Mouse (Mus musculus) retina, postnatal 1 day (tissue): Measurements from ENCODE around the gene Jchain.

Experiments used
- DNase-seq: peaks from one replicate; pipeline ENCODE4 v3.0.0-alpha.2; 2012

Gene Jchain

DNA sequence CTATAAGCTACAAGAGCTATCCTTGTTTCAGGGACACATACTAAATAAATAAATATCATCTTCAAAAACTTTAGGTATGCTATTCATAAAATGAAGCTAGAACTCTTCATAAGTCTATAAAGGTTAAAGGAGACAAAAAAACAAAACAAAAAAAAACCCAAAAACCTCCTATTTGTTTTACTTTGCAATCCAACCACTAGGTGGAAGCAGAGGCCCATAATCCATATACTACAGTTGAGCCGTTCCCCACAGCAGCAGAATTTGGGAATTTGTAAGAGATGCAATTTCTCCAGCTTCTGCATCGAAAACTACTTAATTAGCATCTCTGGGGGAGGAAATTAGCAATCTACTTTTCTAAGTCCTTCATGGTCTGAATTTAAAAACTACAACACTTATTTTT, 8.5 kb downstream of the Jchain start:
- peak; percentile 67 for DNase-seq

DNA sequence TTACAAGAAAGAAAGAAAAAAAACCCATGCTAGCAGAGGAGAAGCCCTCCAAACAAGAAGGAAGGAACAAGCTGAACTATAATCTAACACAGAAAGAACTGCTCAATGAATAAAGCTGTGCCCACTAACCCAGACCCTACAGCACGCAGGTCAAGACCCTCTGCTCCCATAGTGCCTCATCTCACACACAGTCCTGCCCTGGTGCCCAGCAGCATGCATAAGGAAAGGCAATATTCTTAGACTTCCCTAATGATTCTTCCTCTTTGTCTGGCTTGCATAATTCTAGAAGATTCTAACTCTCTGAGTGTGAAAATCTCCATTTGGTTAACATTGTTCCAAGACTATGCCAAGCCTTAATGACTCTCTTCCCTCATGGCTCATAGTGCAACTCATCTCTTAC, 18.7 kb downstream of the Jchain start:
- no peak for DNase-seq

DNA sequence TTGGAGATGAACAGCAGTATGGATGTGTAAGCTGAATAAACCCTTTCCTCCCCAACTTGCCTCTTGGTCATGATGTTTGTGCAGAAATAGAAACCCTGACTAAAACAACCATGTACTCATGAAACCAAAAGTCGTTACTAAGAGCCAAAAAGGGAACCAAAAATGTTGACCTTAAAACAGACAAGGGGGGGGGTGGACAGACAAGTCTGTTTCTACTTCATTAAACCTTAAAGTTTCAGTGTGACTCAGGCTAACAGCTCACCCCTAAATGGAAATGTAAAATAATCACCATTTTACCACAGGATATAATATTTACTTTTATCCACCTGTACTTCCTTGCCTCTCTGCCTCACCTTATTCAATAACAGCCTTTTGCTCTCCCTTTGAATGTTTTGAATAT, 19.1 kb downstream of the Jchain start:
- DNase-seq, result no peak

DNA sequence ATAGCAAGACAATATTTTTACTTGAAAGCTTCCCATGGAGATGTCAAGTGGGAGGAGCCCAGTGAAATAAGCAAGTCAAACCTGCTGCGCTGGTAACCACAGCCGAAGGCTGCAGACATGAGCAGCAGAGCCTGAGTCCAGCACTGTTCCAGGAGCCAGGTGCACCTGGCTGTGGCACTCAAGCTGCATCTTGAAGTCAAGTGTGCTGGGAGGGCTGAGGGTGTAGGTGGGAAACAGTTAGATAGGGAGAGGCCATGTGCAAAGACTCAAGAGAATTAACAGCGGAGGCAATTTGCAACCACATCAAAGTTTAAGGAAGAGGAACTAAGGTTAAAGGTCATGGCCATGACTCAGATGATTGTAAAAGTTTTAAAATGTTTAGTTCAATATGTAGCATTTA, 27.9 kb downstream of the Jchain start:
- no peak for DNase-seq

DNA sequence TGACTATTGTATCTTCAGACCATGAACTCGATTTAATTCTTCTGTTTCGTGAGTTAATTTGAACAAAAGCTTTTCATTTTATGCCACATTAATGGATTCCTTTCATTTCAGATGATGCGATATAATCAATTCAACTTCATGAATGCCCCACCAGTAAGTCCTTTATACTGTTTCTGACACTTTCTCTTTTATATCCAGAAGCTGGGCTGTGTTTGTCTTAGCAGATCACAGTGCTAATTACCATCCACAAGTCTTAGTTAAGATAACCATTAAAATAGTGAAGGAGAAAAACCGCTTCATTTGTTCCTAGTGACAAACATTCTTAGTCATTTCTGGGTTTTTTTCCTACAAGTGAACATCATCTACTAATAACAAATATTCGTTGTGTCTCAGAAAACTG, 36.6 kb downstream of the Jchain start:
- no peak for DNase-seq

DNA sequence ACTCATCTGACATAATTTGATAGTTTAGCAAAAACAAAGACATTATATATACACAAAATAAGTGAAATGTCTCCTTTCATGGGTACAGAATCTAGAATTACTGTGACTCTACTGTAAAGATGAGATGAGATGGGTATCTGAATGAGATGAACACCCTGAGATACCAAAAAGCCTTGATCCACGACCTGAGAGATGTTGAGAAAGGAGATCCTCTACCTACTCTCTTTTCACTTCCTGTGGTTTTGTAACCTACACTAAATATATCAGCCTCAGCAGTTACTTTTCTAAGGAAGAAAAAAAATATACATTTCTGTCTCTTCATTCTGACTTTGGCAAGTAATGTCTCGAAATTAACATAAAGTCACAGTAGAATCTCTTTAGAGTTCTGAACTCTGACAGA, 38.7 kb downstream of the Jchain start:
- no peak for DNase-seq

DNA sequence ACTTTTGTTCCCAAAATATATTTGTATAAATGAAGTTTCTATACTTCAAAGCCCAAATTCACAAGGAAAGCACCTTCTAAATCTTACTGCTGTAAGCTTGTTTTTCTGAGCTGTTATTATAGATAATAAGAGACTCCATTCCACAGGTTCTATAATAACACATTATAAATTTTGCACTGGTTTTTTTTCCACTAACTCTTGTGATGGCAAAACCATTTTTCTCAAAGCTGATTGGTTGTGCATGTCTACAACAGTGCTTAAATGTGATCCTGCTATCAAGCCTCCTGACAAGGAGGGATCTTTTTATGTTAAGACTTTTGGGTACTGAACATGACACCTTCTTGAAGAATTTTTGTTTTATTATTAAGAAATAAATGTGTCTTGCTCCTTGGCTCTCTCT, 40.0 kb downstream of the Jchain start, which contains the start of gene Enam:
Gene Enam, plus strand, starts transcription at position 301 of the 400 bp plus-strand sequence.
- no peak for DNase-seq
